Mouse (Mus musculus) neural tube, embryonic 12.5 days (tissue): ENCODE data around the gene Fer1l5. TPM values are rescaled to one million over a fixed set of nuclear protein-coding genes. Genes with fewer than 3 reads are reported as not detected.

Source experiments
- ATAC-seq: fragments of 200-750 bp; cut with Nextera tagmentation; 2 replicates; pipeline ENCODE4 v1.8.0; 2017; ENCODE audit warnings: low read depth, mild to moderate bottlenecking, moderate TSS enrichment, moderate library complexity; ENCODE audit not compliant: low FRiP score
- H3K27ac ChIP-seq: fragments of 300-500 bp; sonication (generic); 2 replicates; pipeline ENCODE4 v1.5.1; 2016
- H3K27me3 ChIP-seq: fragments of 300-500 bp; sonication (generic); replicated peaks from 2 replicates; pipeline ENCODE4 v1.6.1; 2016; ENCODE audit warnings: mild to moderate bottlenecking
- H3K36me3 ChIP-seq: fragments of 300-500 bp; sonication (generic); 2 replicates; pipeline ENCODE4 v1.6.1; 2016; ENCODE audit warnings: mild to moderate bottlenecking
- H3K4me1 ChIP-seq: fragments of 300-500 bp; sonication (generic); 2 replicates; pipeline ENCODE4 v1.6.1; 2016
- H3K4me2 ChIP-seq: fragments of 300-500 bp; sonication (generic); replicated peaks from 2 replicates; pipeline ENCODE4 v1.6.1; 2016; ENCODE audit warnings: mild to moderate bottlenecking
- H3K4me3 ChIP-seq: fragments of 300-500 bp; sonication (generic); 2 replicates; pipeline ENCODE4 v1.5.1; 2016
- H3K9ac ChIP-seq: fragments of 300-500 bp; sonication (generic); 2 replicates; pipeline ENCODE4 v1.6.1; 2016; ENCODE audit warnings: mild to moderate bottlenecking
- H3K9me3 ChIP-seq: fragments of 300-500 bp; sonication (generic); 2 replicates; pipeline ENCODE4 v1.6.1; 2016; ENCODE audit warnings: mild to moderate bottlenecking
- WGBS: fragments of 180-500 bp; shearing (Covaris S2); methylation state at CpG from one replicate; pipeline ENCODE4 v1.1.7; 2016; 5-methylcytosine and 5-hydroxymethylcytosine counted together
- polyA plus RNA-seq: library from polyadenylated mRNA; unstranded; fragments of >200 nt; fragmentation: Nextera tagmentation; extraction: Ambion mirVana; gene quantifications from 2 replicates; pipeline ENCODE4 v1.2.1, GENCODE M21; 2016

Gene Fer1l5
- polyA plus RNA-seq, 1 experiment from 2014 or later: 2.1 TPM

GRCm38 (mm10) chr1:36368112-36368968 lies 3.8 kb upstream of the Fer1l5 start:
- peaks cover 21% of the 10 kb centered on the region for H3K36me3 ChIP-seq
- H3K4me3 ChIP-seq: peak overlapping the region; percentile 95
- peak overlapping the region; percentile 53; the same call in 1 of the 2 replicates for H3K27ac ChIP-seq
- H3K9ac ChIP-seq: peak overlapping the region; percentile 96
- peak; percentile 89 for ATAC-seq
- WGBS: 8% methylated on average over 41 of the region's 55 CpGs
- H3K27me3 ChIP-seq: no peaks in the 10 kb centered on the region
- no peaks in the 10 kb centered on the region for H3K9me3 ChIP-seq
- peaks cover 15% of the 10 kb centered on the region for H3K4me1 ChIP-seq
- peak overlapping the region; percentile 62 for H3K4me2 ChIP-seq

GRCm38 (mm10) chr1:36368969-36369645 lies 3.0 kb upstream of the Fer1l5 start, which contains the start of gene Kansl3:
Kansl3 (minus strand) TSS chr1:36369181.
- peak within 1 kb of the TSS; percentile 95 for H3K4me3 ChIP-seq
- ATAC-seq: peak; percentile 78
- peaks cover 14% of the 10 kb centered on the region for H3K36me3 ChIP-seq
- no peaks in the 10 kb centered on the region for H3K27me3 ChIP-seq
- H3K4me1 ChIP-seq: peaks cover 15% of the 10 kb centered on the region
- H3K9me3 ChIP-seq: no peaks in the 10 kb centered on the region
- H3K27ac ChIP-seq: peak within 1 kb of the TSS; percentile 53; the same call in 1 of the 2 replicates
- peak within 1 kb of the TSS; percentile 62 for H3K4me2 ChIP-seq
- WGBS: 4% methylated on average over 61 of the region's 61 CpGs
- peak within 1 kb of the TSS; percentile 96 for H3K9ac ChIP-seq

DNA sequence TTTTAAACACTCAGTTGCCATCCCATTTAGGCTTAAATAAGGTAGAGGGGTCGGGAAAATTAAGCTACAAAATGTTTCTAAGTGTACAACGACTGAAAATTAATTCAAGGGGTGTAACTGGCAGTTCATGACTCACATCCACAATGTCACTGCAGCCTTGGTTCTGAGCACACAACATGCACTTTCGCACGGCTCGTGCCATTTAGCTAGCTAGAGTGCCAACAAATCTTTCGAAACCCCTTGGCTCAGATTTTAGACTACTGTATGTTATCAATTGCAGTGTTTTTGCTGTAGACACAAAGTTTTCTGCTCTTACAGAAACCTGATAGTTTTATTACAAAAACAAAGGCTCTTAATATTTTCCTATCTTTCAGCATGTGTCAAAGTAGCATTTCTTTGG lies 1.2 kb upstream of the Fer1l5 start:
- Histone ChIP-seq H3K9me3 (no peaks in the 10 kb centered on the region), H3K9ac (no peak overlapping the region), H3K27me3 (no peaks in the 10 kb centered on the region), H3K4me1 (peaks cover 15% of the 10 kb centered on the region), H3K4me2 (no peak overlapping the region), H3K4me3 (no peak overlapping the region), H3K27ac (no peak overlapping the region), H3K36me3 (no peaks in the 10 kb centered on the region)
- ATAC-seq: no peak
- 85% methylated on average over 6 of the region's 6 CpGs for WGBS

GRCm38 (mm10) chr1:36378880-36379279 lies 6.8 kb downstream of the Fer1l5 start:
- no peak overlapping the region for H3K9ac ChIP-seq
- no peaks in the 10 kb centered on the region for H3K4me1 ChIP-seq
- no peak overlapping the region for H3K4me3 ChIP-seq
- WGBS: 77% methylated on average over 6 of the region's 6 CpGs
- H3K27ac ChIP-seq: no peak overlapping the region
- no peak for ATAC-seq
- H3K4me2 ChIP-seq: no peak overlapping the region
- H3K27me3 ChIP-seq: no peaks in the 10 kb centered on the region
- H3K9me3 ChIP-seq: no peaks in the 10 kb centered on the region
- H3K36me3 ChIP-seq: no peaks in the 10 kb centered on the region

DNA sequence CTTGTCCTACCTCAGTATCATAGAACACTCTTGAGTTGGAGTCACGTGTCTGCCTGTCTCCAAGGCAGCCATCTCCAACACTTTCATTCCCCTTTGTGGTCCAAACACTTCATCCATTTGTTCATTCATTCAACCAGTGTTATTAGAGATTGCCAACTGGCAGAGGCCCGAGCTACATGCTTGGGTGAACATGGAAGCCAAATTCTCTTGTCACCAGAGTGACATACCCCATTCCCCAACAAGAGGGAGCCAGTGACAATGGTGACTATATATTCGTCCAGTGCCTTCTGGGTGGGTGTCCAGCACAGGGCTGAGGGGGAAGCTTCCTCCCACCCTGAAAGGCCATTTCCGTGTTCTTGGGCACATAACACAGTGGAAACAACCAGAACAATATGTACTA lies 7.5 kb downstream of the Fer1l5 start:
- ATAC-seq: no peak
- H3K9ac ChIP-seq: no peak overlapping the region

DNA sequence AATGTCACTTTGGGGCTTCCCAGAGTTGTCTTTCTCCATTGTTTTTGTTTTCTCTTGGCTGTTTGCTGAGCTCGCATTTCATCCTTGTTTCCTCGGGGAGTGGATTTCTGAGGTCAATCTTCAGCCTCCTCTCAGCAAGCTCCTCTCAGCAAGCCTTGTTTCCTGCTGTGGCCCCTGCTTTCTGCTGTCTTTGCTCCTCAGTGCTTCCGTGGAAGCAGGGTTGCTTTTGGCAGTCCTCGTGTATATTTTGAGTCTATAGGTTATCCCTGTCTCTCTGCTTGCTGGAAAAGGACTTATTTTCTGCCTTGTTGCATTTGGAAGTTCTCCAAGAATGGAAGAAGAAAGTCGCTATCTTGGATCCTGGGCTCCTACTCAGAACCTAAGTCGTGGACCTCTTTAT lies 24.9 kb downstream of the Fer1l5 start:
- no peak for ATAC-seq
- Histone ChIP-seq H3K9ac (no peak overlapping the region), H3K27me3 (no peaks in the 10 kb centered on the region), H3K36me3 (no peaks in the 10 kb centered on the region), H3K4me2 (no peak overlapping the region), H3K4me3 (no peak overlapping the region), H3K9me3 (no peaks in the 10 kb centered on the region), H3K4me1 (no peaks in the 10 kb centered on the region), H3K27ac (no peak overlapping the region)
- 36% methylated on average over 6 of the region's 6 CpGs for WGBS

More for the DNA sequence above, 7.5 kb downstream of the Fer1l5 start:
- Histone ChIP-seq H3K4me1 (no peaks in the 10 kb centered on the region), H3K36me3 (no peaks in the 10 kb centered on the region), H3K9me3 (no peaks in the 10 kb centered on the region), H3K27me3 (no peaks in the 10 kb centered on the region), H3K4me3 (no peak overlapping the region), H3K27ac (no peak overlapping the region), H3K4me2 (no peak overlapping the region)
- WGBS: 75% methylated on average over 4 of the region's 4 CpGs

DNA sequence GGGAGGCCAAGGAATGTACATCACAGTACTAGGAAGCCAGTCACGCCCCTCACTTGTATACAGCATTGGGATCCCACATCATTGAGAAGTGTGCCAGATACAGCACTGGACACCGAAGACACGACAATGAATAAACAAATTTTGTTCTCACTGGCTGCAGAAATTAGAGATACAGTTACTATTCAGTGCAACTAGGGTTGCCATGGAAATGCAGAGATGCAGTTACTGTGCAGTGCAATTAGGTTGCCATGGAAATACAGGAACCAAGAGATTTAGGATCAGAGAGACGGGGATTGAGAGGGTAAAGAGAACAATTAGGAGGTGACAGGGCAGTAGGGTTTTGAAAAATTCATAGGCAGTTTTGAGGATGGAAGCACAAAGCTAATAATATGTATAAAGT lies 29.4 kb downstream of the Fer1l5 start:
- Histone ChIP-seq H3K9ac (no peak overlapping the region), H3K27me3 (no peaks in the 10 kb centered on the region), H3K9me3 (no peaks in the 10 kb centered on the region), H3K36me3 (no peaks in the 10 kb centered on the region), H3K4me2 (no peak overlapping the region), H3K27ac (no peak overlapping the region), H3K4me3 (no peak overlapping the region), H3K4me1 (no peaks in the 10 kb centered on the region)
- WGBS: 61% methylated on average over 4 of the region's 4 CpGs
- ATAC-seq: no peak

DNA sequence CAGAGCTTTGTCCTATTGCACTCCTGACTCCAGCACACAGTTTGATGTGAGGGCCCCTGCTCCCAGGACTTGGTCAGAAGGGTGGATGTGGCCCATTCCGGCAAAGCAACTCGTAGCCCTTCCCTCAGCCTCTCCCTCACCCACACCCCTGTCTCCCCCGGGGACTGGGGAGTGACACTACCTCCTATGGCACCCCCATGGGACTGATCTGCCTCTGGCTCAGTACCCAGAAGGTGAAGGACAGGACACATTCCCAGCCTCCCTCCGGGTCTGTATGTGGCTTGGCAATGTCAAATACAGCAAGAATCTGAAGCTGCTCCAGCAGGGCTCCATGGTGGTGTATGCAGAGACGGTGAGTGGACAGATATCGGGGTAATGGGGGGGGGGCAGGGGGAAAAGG lies 32.4 kb downstream of the Fer1l5 start:
- Histone ChIP-seq H3K9me3 (no peaks in the 10 kb centered on the region), H3K36me3 (no peaks in the 10 kb centered on the region), H3K4me2 (no peak overlapping the region), H3K4me3 (no peak overlapping the region), H3K27me3 (no peaks in the 10 kb centered on the region), H3K27ac (no peak overlapping the region), H3K9ac (no peak overlapping the region), H3K4me1 (no peaks in the 10 kb centered on the region)
- 91% methylated on average over 6 of the region's 6 CpGs for WGBS
- no peak for ATAC-seq

DNA sequence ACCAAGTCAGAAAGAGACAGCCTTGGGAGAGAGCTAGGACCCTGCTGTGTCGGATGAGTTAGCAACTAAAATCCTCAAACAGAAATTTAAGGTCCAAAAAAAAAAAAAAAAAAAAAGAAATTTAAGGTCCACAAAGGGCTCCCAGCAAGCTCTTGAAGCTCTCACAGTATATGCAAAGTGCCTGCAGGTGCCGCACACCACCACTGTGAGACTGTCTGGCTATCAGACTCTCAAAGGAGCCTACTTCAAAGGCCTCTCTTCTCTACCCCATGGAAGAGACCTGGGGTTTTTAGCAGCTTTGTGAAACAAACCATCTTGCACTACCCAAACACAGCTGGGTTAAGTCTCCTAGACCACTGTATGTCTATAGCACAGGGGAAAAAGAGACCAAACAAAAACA lies 57.4 kb downstream of the Fer1l5 start:
- Histone ChIP-seq H3K9ac (no peak overlapping the region), H3K27ac (no peak overlapping the region), H3K4me2 (no peak overlapping the region), H3K4me3 (no peak overlapping the region), H3K27me3 (no peaks in the 10 kb centered on the region), H3K36me3 (peaks cover 89% of the 10 kb centered on the region), H3K9me3 (no peaks in the 10 kb centered on the region), H3K4me1 (no peaks in the 10 kb centered on the region)
- 91% methylated on average over 2 of the region's 2 CpGs for WGBS
- no peak for ATAC-seq

- Histone ChIP-seq H3K4me1 (no peaks in the 10 kb centered on the region), H3K36me3 (peaks cover 88% of the 10 kb centered on the region)
- 89% methylated on average over 4 of the region's 4 CpGs for WGBS
Observed at GRCm38 (mm10) chr1:36432999-36433398, 60.9 kb downstream of the Fer1l5 start.

GRCm38 (mm10) chr1:36433616-36434015 lies 61.5 kb downstream of the Fer1l5 start:
- H3K36me3 ChIP-seq: peaks cover 88% of the 10 kb centered on the region

More at GRCm38 (mm10) chr1:36432999-36433398, 60.9 kb downstream of the Fer1l5 start:
- H3K4me2 ChIP-seq: no peak overlapping the region
- no peaks in the 10 kb centered on the region for H3K9me3 ChIP-seq
- no peak for ATAC-seq
- H3K27ac ChIP-seq: no peak overlapping the region
- H3K9ac ChIP-seq: no peak overlapping the region
- H3K27me3 ChIP-seq: no peaks in the 10 kb centered on the region
- no peak overlapping the region for H3K4me3 ChIP-seq

DNA sequence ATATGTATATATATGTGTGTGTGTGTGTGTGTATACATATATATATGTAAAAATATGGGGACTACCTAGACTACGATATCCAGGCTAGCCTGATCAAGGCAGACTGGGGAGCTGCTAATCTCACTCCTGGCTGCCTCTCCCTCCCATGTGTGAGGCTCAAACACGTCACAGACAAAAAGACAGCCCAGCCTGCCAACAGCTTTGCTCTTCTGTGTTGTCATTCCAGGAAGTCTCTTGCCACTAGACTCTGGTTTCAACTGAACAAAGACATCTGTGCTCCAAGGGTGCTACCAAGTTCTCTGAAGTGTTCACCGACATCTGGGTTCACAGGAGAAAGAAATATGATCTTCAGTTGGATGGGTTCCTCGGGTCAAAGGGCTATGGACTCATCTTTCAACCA lies 63.0 kb downstream of the Fer1l5 start:
- no peaks in the 10 kb centered on the region for H3K27me3 ChIP-seq
- H3K36me3 ChIP-seq: peaks cover 88% of the 10 kb centered on the region
- WGBS: 83% methylated on average over 4 of the region's 4 CpGs
- H3K9me3 ChIP-seq: no peaks in the 10 kb centered on the region
- no peak overlapping the region for H3K9ac ChIP-seq
- H3K4me2 ChIP-seq: no peak overlapping the region
- no peak overlapping the region for H3K4me3 ChIP-seq
- no peaks in the 10 kb centered on the region for H3K4me1 ChIP-seq
- ATAC-seq: no peak
- no peak overlapping the region for H3K27ac ChIP-seq

More at GRCm38 (mm10) chr1:36433616-36434015, 61.5 kb downstream of the Fer1l5 start:
- WGBS: 95% methylated on average over 3 of the region's 3 CpGs
- no peak overlapping the region for H3K4me2 ChIP-seq
- no peak overlapping the region for H3K4me3 ChIP-seq
- no peak for ATAC-seq
- no peak overlapping the region for H3K9ac ChIP-seq
- no peaks in the 10 kb centered on the region for H3K9me3 ChIP-seq
- no peaks in the 10 kb centered on the region for H3K4me1 ChIP-seq
- no peaks in the 10 kb centered on the region for H3K27me3 ChIP-seq
- H3K27ac ChIP-seq: no peak overlapping the region
